Mouse (Mus musculus) embryonic fibroblast, embryonic 13.5 days (primary cell): ENCODE measurements around the gene Pcsk5.

Source experiments
- CTCF ChIP-seq: IDR thresholded peaks from 2 replicates; pipeline ENCODE4 v1.5.1; 2011; ENCODE audit warnings: mild to moderate bottlenecking, control low read depth, low read length, moderate library complexity, borderline replicate concordance; ENCODE audit not compliant: insufficient read depth
- POLR2A ChIP-seq: IDR thresholded peaks from 2 replicates; pipeline ENCODE4 v1.6.1; 2011; ENCODE audit warnings: low read depth, mild to moderate bottlenecking, control low read depth, low read length, moderate library complexity

GRCm38 (mm10) chr19:17423306-17423705 lies 414.1 kb downstream of the Pcsk5 start:
- TF ChIP-seq POLR2A (no peak), CTCF (no peak)
